Mouse (Mus musculus): ENCODE measurements around the gene Bap1.

Gene Bap1

GRCm38 (mm10) chr14:31233996-31234591 is 17.2 kb upstream of the Bap1 start:
- DNase-seq = peak; percentile 91

GRCm38 (mm10) chr14:31237101-31237882 is 14.0 kb upstream of the Bap1 start:
- DNase-seq = no peak

DNA sequence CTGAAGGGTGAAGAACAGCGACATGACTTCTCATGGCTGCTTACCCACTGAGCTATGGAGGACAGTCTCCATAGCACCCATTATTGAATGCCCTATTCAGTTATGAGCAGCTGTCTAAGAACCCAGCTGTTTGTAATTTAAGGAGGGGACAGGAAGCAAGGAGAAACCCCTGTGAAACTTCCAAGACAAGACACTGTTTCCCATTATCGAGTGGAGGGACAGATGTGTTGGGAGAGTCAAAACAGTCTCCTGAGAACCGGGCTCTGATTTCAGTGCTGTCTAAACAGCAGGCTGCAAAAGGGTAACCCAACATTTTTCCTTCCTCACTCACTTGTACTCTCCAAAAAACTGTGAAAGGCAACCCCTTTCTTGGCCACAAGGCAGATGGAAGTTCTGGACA is 10.7 kb upstream of the Bap1 start:
- no peak for DNase-seq

- DNase-seq = no peak
These were observed 6.5 kb upstream of the Bap1 start for GRCm38 (mm10) chr14:31244777-31245176.

DNA sequence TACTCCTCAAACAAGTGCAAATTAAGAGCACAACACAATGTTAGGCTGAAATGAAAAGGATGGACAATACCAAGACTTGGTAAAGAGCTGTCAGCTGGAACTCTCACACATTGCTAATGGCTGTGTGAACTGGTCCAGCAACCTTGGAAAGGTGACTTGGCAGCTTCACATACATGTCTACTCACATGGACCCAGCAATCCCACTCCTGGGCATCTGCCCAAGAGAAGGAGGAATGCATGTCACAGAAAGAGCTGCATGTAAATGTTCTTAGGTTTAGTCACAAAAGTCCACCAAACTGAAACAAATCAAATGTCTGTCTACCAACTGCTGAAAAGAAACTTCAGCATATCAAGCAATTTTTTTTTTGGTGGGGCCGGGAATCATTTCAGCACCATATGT is 5.3 kb upstream of the Bap1 start:
- DNase-seq = no peak

- DNase-seq = no peak
These were observed 2.9 kb upstream of the Bap1 start for GRCm38 (mm10) chr14:31248396-31248795.

GRCm38 (mm10) chr14:31250222-31251083 is 797 bp upstream of the Bap1 start:
- no peak for DNase-seq

GRCm38 (mm10) chr14:31251626-31252025 is 376 bp downstream of the Bap1 start:
- DNase-seq = no peak

- no peak for DNase-seq
These were observed 841 bp downstream of the Bap1 start for GRCm38 (mm10) chr14:31252091-31252490.

DNA sequence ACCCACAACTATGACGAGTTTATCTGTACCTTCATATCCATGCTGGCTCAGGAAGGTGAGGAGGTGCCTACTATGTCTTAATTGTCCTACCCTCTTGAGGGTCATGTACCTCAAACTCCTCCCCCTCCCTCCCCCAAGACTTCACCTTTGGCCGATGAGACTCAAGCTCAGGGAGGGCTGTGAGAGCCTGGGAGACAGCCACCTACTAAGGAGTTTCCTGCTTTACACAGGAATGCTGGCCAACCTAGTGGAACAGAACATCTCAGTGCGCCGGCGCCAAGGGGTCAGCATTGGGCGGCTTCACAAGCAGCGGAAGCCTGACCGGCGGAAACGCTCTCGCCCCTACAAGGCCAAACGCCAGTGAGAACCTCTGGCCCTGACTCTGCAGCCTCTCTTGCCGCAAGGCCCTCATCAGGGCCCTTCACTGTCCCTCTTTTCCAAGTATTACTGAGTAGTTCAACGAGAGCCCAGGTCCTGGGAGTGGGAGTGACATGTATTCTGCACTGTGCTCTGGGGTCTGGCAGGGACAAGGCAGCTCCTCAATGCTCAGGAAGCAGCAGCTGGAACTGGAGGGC is 7.3 kb downstream of the Bap1 start:
- DNase-seq = peak; percentile 47

DNA sequence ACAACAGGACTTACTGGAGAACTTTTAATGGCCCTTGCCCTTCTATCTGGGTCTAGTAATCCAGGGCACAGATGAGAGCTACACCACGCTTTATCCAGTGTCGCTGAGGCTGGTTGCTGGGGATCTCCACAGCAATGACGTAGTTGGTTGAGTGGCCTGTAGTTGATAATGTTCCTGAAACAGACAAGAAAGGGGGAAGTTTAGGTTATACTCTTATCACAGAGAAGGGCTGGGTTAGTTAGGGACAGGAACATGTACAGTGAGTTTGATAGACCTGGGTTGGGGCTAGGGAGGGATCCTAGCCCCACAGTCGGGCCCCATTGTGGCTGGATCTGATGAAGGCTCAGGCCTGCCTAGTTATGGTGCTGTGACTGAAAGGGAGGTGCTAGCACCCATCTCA is 9.1 kb downstream of the Bap1 start:
- no peak for DNase-seq

GRCm38 (mm10) chr14:31260932-31261331 is 9.7 kb downstream of the Bap1 start:
- DNase-seq = no peak

DNA sequence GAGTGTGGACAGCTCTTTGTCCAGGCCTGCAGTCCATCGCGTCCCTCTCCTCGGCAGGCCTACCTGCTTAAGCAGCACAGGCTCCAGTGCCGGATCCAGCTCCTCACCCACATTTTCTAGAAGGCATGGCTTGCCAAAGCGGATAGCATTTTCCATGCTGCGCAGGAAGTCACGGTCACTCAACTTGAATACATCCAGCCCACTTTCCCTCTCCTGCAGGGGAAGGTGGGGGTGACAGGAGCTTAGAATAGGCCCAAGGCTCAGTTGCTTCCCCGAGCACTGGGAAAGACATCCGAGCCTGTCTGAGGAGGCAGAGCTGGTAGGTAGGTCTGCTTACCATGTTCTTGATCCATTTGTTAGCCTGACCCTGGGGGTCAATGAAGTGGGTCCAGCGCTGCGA is 16.4 kb downstream of the Bap1 start:
- DNase-seq = no peak

DNA sequence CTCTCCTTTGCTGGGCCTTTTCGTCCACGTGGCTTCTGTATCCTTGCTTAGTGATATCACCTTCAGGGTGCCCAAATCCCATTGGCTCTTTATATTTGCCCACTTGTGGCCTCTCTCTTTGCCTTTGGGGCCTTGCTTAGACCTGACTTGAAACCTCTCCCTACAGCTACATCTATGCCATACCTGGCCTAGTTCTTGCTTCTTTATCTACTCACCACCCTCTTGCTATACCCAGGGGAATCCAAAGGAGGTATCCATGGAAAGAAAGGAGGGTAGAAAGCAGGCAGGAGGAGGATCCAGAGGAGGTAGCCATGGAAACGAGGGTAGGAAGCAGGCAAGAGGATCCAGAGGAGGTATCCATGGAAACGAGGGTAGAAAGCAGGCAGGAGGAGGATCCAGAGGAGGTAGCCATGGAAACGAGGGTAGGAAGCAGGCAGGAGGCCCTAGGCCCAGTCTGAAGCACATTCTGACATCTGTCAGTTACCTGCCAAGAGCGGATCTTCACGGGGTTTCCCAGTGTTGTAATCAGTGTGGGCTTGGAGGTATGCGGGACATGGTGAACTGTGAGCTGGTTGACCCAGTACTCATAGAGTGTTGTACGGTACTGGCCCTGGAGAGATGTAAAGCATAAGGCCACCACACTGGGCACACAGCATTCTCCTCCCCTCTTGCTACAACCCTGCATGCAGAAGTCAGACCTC is 17.2 kb downstream of the Bap1 start:
- no peak for DNase-seq

DNA sequence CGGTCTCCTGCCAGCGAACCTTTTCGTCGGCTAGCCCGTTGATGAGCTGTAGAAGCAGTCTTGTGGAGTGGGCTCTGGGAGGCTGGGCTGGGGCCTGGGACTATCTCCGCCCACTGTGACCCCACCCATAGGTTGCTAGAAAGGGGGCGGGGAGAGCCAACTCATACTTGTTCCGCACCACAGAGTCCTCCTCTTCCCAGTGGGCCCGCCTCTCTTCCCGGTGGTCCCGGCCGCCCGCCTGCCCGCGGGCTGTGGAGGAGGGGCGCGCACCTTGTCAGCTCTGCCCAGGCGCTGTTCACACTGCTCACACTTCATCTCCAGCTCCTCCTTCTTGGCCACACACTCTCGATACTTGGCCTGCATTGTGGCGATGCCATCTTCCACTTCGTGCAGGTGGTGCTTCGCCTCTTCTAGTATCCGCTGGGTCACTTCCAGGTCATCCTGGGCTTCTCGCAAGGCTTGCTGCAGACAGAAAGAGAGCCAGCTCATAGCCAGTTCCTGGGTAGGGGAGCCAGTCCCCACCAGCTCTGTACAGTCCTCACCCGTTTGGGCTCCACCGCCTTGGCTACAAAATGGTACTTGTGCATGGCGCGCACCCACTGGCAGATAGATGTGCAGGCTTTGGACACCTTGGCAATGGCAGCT is 18.3 kb downstream of the Bap1 start:
- peak; percentile 79 for DNase-seq

DNA sequence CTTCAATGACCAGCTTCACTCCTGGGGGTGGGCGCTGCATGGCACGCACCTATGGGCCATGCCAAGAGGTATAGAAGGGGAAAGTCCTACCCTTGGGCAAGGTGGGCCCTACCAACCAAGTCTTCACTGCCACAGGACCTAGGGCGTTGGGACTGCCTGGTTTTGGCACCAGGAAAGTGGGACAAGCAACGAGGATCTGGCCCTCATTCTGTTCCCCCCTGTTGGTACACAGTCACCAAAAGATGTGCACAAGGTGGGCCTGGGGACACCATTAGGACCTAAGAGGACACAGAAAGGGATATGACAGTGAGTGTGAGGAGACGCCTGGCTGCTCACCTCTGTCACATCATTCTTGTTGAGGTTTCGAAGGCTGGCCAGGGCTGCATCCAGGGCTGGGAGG is 19.9 kb downstream of the Bap1 start:
- no peak for DNase-seq

GRCm38 (mm10) chr14:31272164-31272563 is 20.9 kb downstream of the Bap1 start:
- DNase-seq = peak; percentile 91

DNA sequence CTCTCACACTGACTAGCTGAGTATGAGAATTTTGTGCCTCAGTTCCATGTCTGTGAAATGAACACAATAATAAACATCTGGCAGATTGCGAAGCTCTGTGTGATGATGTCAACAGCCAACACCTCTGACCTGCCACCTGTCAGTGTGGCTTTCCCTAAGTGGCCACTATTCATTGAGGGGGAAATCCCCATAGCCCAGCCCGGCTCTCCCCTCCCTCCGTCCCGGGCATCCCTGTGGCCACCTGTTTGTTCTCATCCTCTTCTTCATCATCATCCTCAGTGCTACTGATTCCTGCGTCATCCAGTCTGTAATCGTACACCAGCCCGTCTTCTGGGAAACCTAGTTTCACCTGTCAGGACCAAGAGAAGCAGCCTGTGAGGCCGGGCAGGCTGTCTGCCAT is 34.5 kb downstream of the Bap1 start:
- DNase-seq = no peak
